Mouse (Mus musculus): ENCODE results near the gene Cdh10.

GRCm38 (mm10) chr15:18818185-18818973, at the start of gene Cdh10:
- TF ChIP-seq CTCF (IDR thresholded peaks at IDR 0.05; ENCODE audit: low read depth) (no peak), EP300 (IDR thresholded peaks at IDR 0.05; ENCODE audit: low read depth) (no peak)

Data from liver, embryonic 14.5 days (tissue).